Mouse (Mus musculus) urinary bladder, postnatal 36 days (tissue): ENCODE measurements at regions not wholly inside any gene's neighbourhood (a gene's known extent, or its start where the extent isn't known, plus 50 kb on each side); places are given as distances from the start of the nearest gene placed in this dataset.

ENCODE experiments used
- DNase-seq, 2 experiments: peaks; one replicate each; pipeline ENCODE4 v3.0.0; 2022; ENCODE audit warnings: low spot score in 2 of 2, mixed read lengths in 1 of 2

GRCm38 (mm10) chr2:166273312-166274015 lies 118.0 kb upstream of the Sulf2 start:
- DNase-seq, result no peak

GRCm38 (mm10) chr2:166272841-166273240 lies 117.4 kb upstream of the Sulf2 start:
- no peak for DNase-seq

- DNase-seq, result no peak
Measured at GRCm38 (mm10) chr2:166272190-166272543, 116.7 kb upstream of the Sulf2 start.

- no peak for DNase-seq
Measured at GRCm38 (mm10) chr2:166271373-166272189, 116.1 kb upstream of the Sulf2 start.

- no peak for DNase-seq
Measured at GRCm38 (mm10) chr2:166270007-166270406, 114.5 kb upstream of the Sulf2 start.

- DNase-seq, result no peak
Measured at GRCm38 (mm10) chr2:166266915-166267314, 111.5 kb upstream of the Sulf2 start.

GRCm38 (mm10) chr2:166266507-166266906 lies 111.0 kb upstream of the Sulf2 start:
- no peak for DNase-seq

- DNase-seq, result no peak
Measured at GRCm38 (mm10) chr2:166264756-166265155, 109.3 kb upstream of the Sulf2 start.

- DNase-seq, result no peak
Measured at GRCm38 (mm10) chr2:166261799-166262198, 106.3 kb upstream of the Sulf2 start.

- no peak for DNase-seq
Measured at GRCm38 (mm10) chr2:166261065-166261464, 105.6 kb upstream of the Sulf2 start.

GRCm38 (mm10) chr2:166258771-166259180 lies 103.3 kb upstream of the Sulf2 start:
- DNase-seq, result no peak

GRCm38 (mm10) chr2:166257666-166258065 lies 102.2 kb upstream of the Sulf2 start:
- DNase-seq, result no peak

- no peak for DNase-seq
Measured at GRCm38 (mm10) chr2:166256193-166256592, 100.7 kb upstream of the Sulf2 start.

GRCm38 (mm10) chr2:166254581-166254980 lies 99.1 kb upstream of the Sulf2 start:
- no peak for DNase-seq

GRCm38 (mm10) chr2:166252107-166252506 lies 96.6 kb upstream of the Sulf2 start:
- DNase-seq, result no peak

GRCm38 (mm10) chr2:166251421-166251820 lies 96.0 kb upstream of the Sulf2 start:
- DNase-seq, result no peak

- DNase-seq, result no peak
Measured at GRCm38 (mm10) chr2:166250571-166250970, 95.1 kb upstream of the Sulf2 start.

- no peak for DNase-seq
Measured at GRCm38 (mm10) chr2:166249338-166249950, 94.0 kb upstream of the Sulf2 start.

GRCm38 (mm10) chr2:166246401-166247189 lies 91.1 kb upstream of the Sulf2 start:
- no peak for DNase-seq

GRCm38 (mm10) chr2:166245219-166245618 lies 89.8 kb upstream of the Sulf2 start:
- no peak for DNase-seq

- DNase-seq, result no peak
Measured at GRCm38 (mm10) chr2:166242786-166243521, 87.5 kb upstream of the Sulf2 start.
